Mouse (Mus musculus) central nervous system, embryonic 14 days (tissue): ENCODE results near the gene Gstp2. TPM values are rescaled to one million over a fixed set of nuclear protein-coding genes. Genes with fewer than 3 reads are reported as not detected.

Experiments
- polyA plus RNA-seq: library from polyadenylated mRNA; depleted of rRNA; stranded (reverse); fragments of >200 nt; gene quantifications from 2 replicates; pipeline ENCODE4 v1.2.3, GENCODE M21; 2012; rRNA removed

Gene Gstp2
- 1.2 and 5.2 TPM in 2 replicates for polyA plus RNA-seq

GRCm38 (mm10) chr19:4045966-4046865 lies at the start of gene Gstp2:
Gene Gstp2, minus strand, starts transcription at chr19:4046023.

DNA sequence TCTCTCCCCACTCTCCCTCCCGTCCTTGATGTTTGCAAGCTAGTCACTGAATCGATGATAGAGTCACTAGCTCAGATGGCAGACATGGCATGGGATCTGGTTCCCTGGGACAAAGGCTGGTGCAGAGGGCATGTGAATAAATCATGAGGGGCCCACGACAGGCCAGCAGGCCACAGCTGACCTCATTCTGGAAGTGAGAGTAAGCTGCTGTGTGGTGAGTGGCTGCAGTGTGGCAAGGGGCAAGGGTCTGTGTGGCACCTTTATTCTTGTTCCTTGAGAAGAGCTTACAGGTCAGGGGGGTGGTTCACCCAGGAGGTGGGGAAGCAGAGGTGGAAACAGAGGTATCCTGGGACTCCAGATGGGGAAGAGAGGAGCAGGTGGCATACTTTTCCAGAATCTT lies 35.6 kb upstream of the Gstp2 start, which contains the start of gene Cabp2:
Gene Cabp2, plus strand, starts transcription at position 185 of the 400 bp plus-strand sequence.

DNA sequence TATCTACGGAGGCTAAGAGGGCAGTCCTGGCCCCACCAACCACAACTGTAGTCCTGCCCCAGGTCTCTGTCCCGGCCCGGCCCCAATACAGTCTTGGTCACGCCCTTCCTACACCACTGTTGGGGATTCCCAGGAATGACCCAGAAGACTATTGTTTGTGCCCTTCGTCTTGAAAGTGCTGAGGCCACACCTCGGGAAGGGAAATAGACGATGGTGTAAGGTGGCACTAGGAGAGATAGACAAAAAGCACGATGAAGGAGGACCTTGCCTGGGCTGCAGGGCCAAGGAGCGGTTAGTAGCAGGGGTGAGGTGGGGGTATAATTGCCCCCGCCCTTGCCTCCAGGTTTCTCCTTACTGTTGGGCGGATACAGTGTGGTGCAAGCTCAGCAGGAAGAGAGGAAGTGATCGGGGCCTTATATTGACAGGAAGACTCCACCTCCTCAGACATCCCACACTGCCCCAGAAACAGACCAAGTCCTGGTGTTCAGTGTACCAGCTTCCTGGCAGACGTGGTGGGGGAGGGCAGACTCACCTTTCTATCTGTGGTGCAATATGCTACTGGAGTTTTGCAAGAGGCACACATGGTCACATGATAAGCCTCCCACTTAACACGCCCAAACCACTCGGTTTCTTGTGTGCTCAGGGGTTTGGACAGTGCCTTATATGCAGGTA lies 13.4 kb upstream of the Gstp2 start, which contains the start of gene Gstp3:
Gene Gstp3, minus strand, starts transcription at position 501 of the 672 bp plus-strand sequence.

DNA sequence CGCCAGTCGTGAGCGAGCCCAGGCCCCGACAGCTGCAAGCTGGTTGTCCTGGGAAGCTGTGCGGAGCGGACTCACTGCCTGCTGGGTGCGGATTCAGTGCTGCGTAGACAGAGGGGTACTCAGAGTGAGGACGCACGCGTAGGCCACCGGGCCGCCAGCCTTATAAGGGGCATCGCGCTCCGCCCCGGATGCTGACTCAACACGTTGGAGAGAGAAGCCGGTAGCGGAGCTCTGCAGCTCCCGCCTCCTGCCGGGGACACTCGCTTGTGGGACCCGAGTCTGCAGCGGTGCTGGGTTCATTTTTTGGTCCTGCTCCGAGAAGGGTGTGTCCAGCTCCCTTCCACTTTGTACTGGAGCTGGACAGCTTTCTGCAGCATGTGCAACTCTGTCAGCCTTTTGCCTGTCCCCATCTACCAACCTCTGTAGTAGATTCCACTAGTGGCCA lies 8.0 kb downstream of the Gstp2 start, which contains the start of gene Gstp1:
Gene Gstp1, minus strand, starts transcription at position 198 of the 445 bp plus-strand sequence.

GRCm38 (mm10) chr19:4012432-4013022 lies 33.3 kb downstream of the Gstp2 start, which contains the start of gene Ndufv1:
Gene Ndufv1, minus strand, starts transcription at chr19:4012806.

DNA sequence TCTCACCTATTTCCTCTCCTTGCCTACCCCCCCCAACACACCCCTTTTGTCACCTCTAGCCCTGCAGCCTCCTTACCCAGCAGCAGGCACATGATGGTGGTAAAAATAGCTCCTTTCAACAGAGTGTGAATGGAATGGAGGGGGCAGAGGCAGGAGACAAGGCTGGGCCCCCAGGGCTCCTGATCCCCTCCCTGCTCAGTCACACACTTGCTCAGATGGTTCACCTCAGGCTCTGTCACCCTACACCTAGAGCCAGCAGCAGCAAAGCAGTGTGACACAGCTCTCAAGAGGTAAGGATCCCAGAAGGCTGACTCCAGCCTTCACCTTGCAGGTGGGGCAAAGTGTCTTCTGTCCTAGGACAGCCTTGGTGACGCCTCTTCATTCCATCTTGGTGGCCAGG lies 42.7 kb downstream of the Gstp2 start, which contains the start of gene Doc2g:
Gene Doc2g, plus strand, starts transcription at position 202 of the 400 bp plus-strand sequence.

GRCm38 (mm10) chr19:4000119-4000900 lies 45.5 kb downstream of the Gstp2 start, which contains the start of the genes Nudt8 and Gm49405:
Gene Nudt8, plus strand, starts transcription at chr19:4000580.
Gene Gm49405, plus strand, starts transcription at chr19:4000626.

DNA sequence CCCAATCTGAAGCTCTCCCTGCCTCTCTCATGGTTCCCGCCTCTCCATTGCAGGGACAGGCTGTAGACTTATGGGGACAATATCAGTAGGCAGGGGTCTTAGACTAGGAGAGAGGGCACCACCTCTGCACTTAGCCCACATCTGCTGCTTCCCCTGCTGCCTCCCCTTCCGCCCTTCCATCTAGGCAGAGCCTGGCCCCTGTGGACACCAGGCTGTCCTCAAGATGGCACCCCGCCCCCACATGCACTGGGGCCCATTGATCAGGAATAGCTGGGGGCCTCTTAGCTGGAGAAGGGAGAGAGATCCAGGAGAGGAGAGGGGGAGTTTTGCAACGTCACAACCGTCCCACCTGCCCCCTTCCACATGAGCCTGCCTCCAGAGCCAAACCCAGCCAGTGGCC lies 53.4 kb downstream of the Gstp2 start, which contains the start of gene Tbx10:
Gene Tbx10, plus strand, starts transcription at position 337 of the 400 bp plus-strand sequence.

Other genes with a start within 250 kb of the Gstp2 start
- 83.3 and 86.1 TPM in 2 replicates for gene Chka, start 194.2 kb downstream of the Gstp2 start, polyA plus RNA-seq
- gene Tcirg1, start 138.9 kb downstream of the Gstp2 start, polyA plus RNA-seq, result 48.5 and 61.6 TPM in 2 replicates
- 173 and 186 TPM in 2 replicates for gene Ndufs8, start 133.2 kb downstream of the Gstp2 start, polyA plus RNA-seq
- 1.7 and 1.8 TPM in 2 replicates for gene Aldh3b1, start 116.2 kb downstream of the Gstp2 start, polyA plus RNA-seq
- gene Unc93b1, start 110.8 kb downstream of the Gstp2 start, polyA plus RNA-seq, result 14.5 and 15.1 TPM in 2 replicates
- 0.05 TPM in 1 of 2 replicates, not detected in the other for gene Aldh3b3, start 87.4 kb downstream of the Gstp2 start, polyA plus RNA-seq
- 0.32 and 1.8 TPM in 2 replicates for gene Aldh3b2, start 73.7 kb downstream of the Gstp2 start, polyA plus RNA-seq
- 2.3 and 3.3 TPM in 2 replicates for gene Acy3, start 59.5 kb downstream of the Gstp2 start, polyA plus RNA-seq
- gene Tbx10, start 53.3 kb downstream of the Gstp2 start, polyA plus RNA-seq, result 0.05 and 0.21 TPM in 2 replicates
- gene Nudt8, start 45.4 kb downstream of the Gstp2 start, polyA plus RNA-seq, result 14.7 and 17.5 TPM in 2 replicates
- gene Gm49405, start 45.4 kb downstream of the Gstp2 start, polyA plus RNA-seq, result 9.0 and 9.6 TPM in 2 replicates
- gene Doc2g, start 42.7 kb downstream of the Gstp2 start, polyA plus RNA-seq, result 23.9 and 25.6 TPM in 2 replicates
- gene Ndufv1, start 33.2 kb downstream of the Gstp2 start, polyA plus RNA-seq, result 172 and 187 TPM in 2 replicates
- gene Gstp1, start 8.0 kb downstream of the Gstp2 start, polyA plus RNA-seq, result 226 and 263 TPM in 2 replicates
- gene Gstp3, start 13.5 kb upstream of the Gstp2 start, polyA plus RNA-seq, result 0.38 TPM in 1 of 2 replicates, not detected in the other
- not detected in 2 replicates for gene Cabp2, start 35.6 kb upstream of the Gstp2 start, polyA plus RNA-seq
- gene Cdk2ap2, start 51.2 kb upstream of the Gstp2 start, polyA plus RNA-seq, result 51.1 and 56.1 TPM in 2 replicates
- gene Pitpnm1, start 54.0 kb upstream of the Gstp2 start, polyA plus RNA-seq, result 112 and 116 TPM in 2 replicates
- 122 and 129 TPM in 2 replicates for gene Aip, start 79.8 kb upstream of the Gstp2 start, polyA plus RNA-seq
- 0.05 and 0.06 TPM in 2 replicates for gene Gpr152, start 93.8 kb upstream of the Gstp2 start, polyA plus RNA-seq
- 0.03 and 0.05 TPM in 2 replicates for gene Cabp4, start 98.0 kb upstream of the Gstp2 start, polyA plus RNA-seq
- gene Coro1b, start 102.6 kb upstream of the Gstp2 start, polyA plus RNA-seq, result 245 and 266 TPM in 2 replicates
- 1.6 and 2.9 TPM in 2 replicates for gene Ptprcap, start 107.6 kb upstream of the Gstp2 start, polyA plus RNA-seq
- gene Rps6kb2, start 117.3 kb upstream of the Gstp2 start, polyA plus RNA-seq, result 75.7 and 77.5 TPM in 2 replicates
- gene Carns1, start 129.5 kb upstream of the Gstp2 start, polyA plus RNA-seq, result 3.6 and 4.1 TPM in 2 replicates
- 2.0 and 3.4 TPM in 2 replicates for gene Tbc1d10c, start 145.3 kb upstream of the Gstp2 start, polyA plus RNA-seq
- 403 and 409 TPM in 2 replicates for gene Ppp1ca, start 146.0 kb upstream of the Gstp2 start, polyA plus RNA-seq
- 39.4 and 40.6 TPM in 2 replicates for gene Rad9a, start 155.6 kb upstream of the Gstp2 start, polyA plus RNA-seq
- 2.9 and 7.3 TPM in 2 replicates for gene Clcf1, start 168.2 kb upstream of the Gstp2 start, polyA plus RNA-seq
- gene AC109138.7, start 168.3 kb upstream of the Gstp2 start, polyA plus RNA-seq, result 1.2 TPM in 1 of 2 replicates, not detected in the other
- 28.6 and 30.9 TPM in 2 replicates for gene Pold4, start 185.9 kb upstream of the Gstp2 start, polyA plus RNA-seq
- gene Ssh3, start 223.2 kb upstream of the Gstp2 start, polyA plus RNA-seq, result 50.7 and 62.1 TPM in 2 replicates
- gene Ankrd13d, start 237.1 kb upstream of the Gstp2 start, polyA plus RNA-seq, result 43.2 and 50.9 TPM in 2 replicates